Mouse (Mus musculus) liver, postnatal 0 days (tissue): ENCODE measurements at regions not wholly inside any gene's neighbourhood (a gene's known extent, or its start where the extent isn't known, plus 50 kb on each side); places are given as distances from the start of the nearest gene placed in this dataset.

Experiments
- ATAC-seq: fragments of 200-750 bp; cut with Nextera tagmentation; 2 replicates; pipeline ENCODE4 v1.8.0; 2017; ENCODE audit warnings: mild to moderate bottlenecking, moderate library complexity
- DNase-seq: peaks from one replicate; pipeline ENCODE4 v3.0.0-alpha.2; 2016
- H3K27ac ChIP-seq: fragments of 300-500 bp; sonication (generic); 2 replicates; pipeline ENCODE4 v1.5.1; 2014; ENCODE audit warnings: antibody characterized with exemption, moderate library complexity, mild to moderate bottlenecking, low read depth
- H3K27me3 ChIP-seq: fragments of 300-500 bp; sonication (generic); 2 replicates; pipeline ENCODE4 v1.6.1; 2014; ENCODE audit warnings: low read length, control low read depth, mixed read lengths; ENCODE audit not compliant: insufficient read depth
- H3K36me3 ChIP-seq: fragments of 300-500 bp; sonication (generic); replicated peaks from 2 replicates; pipeline ENCODE4 v1.6.1; 2014; ENCODE audit warnings: mild to moderate bottlenecking, control low read depth, low read length, moderate library complexity, mixed read lengths; ENCODE audit not compliant: insufficient read depth
- H3K4me1 ChIP-seq: fragments of 300-500 bp; sonication (generic); 2 replicates; pipeline ENCODE4 v1.6.1; 2014; ENCODE audit warnings: antibody characterized with exemption, mild to moderate bottlenecking, control low read depth; ENCODE audit not compliant: insufficient read depth
- H3K4me2 ChIP-seq: fragments of 300-500 bp; sonication (generic); 2 replicates; pipeline ENCODE4 v1.6.1; 2014; ENCODE audit warnings: low read depth, mild to moderate bottlenecking, low read length, moderate library complexity, mixed read lengths
- H3K4me3 ChIP-seq: fragments of 300-500 bp; sonication (generic); 2 replicates; pipeline ENCODE4 v1.5.1; 2014; ENCODE audit warnings: low read depth, low read length
- H3K9ac ChIP-seq: fragments of 300-500 bp; sonication (generic); replicated peaks from 2 replicates; pipeline ENCODE4 v1.6.1; 2014; ENCODE audit warnings: mild to moderate bottlenecking, moderate library complexity
- H3K9me3 ChIP-seq: fragments of 300-500 bp; sonication (generic); 2 replicates; pipeline ENCODE4 v1.6.1; 2016; ENCODE audit warnings: mild to moderate bottlenecking, control low read depth, low read length, mixed read lengths
- CTCF ChIP-seq: sonication (generic); IDR thresholded peaks from 2 replicates; pipeline ENCODE4 v1.5.1; 2016; ENCODE audit warnings: antibody characterized with exemption, low read depth
- EP300 ChIP-seq: IDR thresholded peaks from 2 replicates; pipeline ENCODE4 v1.6.1; 2016; ENCODE audit warnings: antibody characterized with exemption, low read depth, mild to moderate bottlenecking
- WGBS: fragments of 180-500 bp; shearing (Covaris S2); extraction: QIAGEN DNeasy Blood & Tissue Kit; methylation state at CpG from one replicate; pipeline ENCODE4 v1.1.7; 2014; ENCODE audit not compliant: insufficient replicate concordance; 5-methylcytosine and 5-hydroxymethylcytosine counted together

DNA sequence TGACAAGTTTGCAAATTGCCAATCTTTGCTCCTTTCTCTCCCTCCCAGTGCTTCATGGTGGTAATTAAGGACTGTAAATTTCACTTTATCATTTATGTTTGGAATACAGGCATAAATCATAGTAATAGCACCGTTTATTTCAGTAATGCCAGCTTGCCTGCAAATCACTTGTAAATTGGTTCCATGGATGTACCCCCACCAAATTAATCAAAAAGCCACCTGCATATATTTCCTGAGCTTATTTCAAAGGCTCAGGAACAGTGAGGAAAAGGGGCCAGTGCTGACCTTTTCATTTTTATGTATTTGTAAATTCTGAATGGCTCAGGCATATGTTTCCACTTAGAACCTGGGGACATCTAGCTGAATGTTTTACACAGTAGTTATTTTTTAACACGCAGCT, 115.0 kb downstream of the D3Ertd751e start:
- 67% methylated on average over 2 of the region's 2 CpGs for WGBS

DNA sequence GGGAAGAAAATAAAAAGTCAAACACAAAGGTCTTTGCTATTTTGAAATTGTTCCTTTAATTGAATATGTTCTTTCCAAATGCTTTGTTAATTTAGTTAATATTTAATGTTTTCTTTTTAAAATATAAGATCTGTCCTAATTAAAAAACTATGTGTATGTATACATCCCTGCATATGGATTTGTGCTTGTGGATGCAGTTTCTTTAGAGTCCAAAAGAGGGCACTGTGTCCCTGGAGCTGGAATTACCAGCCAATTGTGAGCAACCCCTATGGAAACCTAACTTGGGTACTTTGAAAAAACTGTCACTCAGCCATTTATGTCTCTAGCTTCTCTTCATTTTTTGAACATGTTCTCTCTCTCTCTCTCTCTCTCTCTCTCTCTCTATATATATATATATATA, 120.3 kb downstream of the D3Ertd751e start:
- DNase-seq (no peak), ATAC-seq (no peak)
- H3K27ac ChIP-seq = no peak overlapping the region
- TF ChIP-seq CTCF (peak; percentile 19), EP300 (no peak)
- H3K4me2 ChIP-seq = no peak overlapping the region
- no peaks in the 10 kb centered on the region for H3K9me3 ChIP-seq
- H3K36me3 ChIP-seq = no peaks in the 10 kb centered on the region
- H3K27me3 ChIP-seq = no peaks in the 10 kb centered on the region
- H3K4me3 ChIP-seq = no peak overlapping the region
- H3K9ac ChIP-seq = no peak overlapping the region
- no peaks in the 10 kb centered on the region for H3K4me1 ChIP-seq

More for the DNA sequence above, 115.0 kb downstream of the D3Ertd751e start:
- no peak overlapping the region for H3K9ac ChIP-seq
- DNase-seq = no peak
- H3K27me3 ChIP-seq = no peaks in the 10 kb centered on the region
- no peak overlapping the region for H3K27ac ChIP-seq
- no peak for ATAC-seq
- no peak overlapping the region for H3K4me2 ChIP-seq
- no peaks in the 10 kb centered on the region for H3K36me3 ChIP-seq
- TF ChIP-seq CTCF = no peak
- no peak for TF ChIP-seq EP300
- no peaks in the 10 kb centered on the region for H3K9me3 ChIP-seq
- H3K4me3 ChIP-seq = no peak overlapping the region
- H3K4me1 ChIP-seq = no peaks in the 10 kb centered on the region

DNA sequence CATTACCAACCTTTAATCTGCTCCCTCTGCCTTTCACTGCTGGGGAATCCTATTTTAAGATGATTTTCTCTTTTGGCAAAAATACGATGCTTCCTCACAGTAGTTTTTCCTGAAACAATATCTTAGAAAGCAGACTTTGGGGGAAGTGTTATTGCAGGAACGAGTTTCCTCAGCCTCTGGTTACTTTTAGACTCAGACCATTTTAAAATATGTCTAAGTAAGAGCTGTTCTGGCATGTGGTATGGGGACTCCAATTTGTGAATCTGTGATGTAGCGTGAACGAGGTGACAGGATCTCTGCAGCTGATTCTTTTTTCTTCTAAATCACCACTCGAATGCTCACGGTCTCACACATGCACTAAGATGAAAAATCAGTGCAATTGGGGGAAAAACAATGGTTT, 166.5 kb downstream of the D3Ertd751e start:
- H3K4me1 ChIP-seq = no peaks in the 10 kb centered on the region
- 80% methylated on average over 6 of the region's 6 CpGs for WGBS
- ATAC-seq (no peak), DNase-seq (no peak)
- no peaks in the 10 kb centered on the region for H3K27me3 ChIP-seq
- H3K4me2 ChIP-seq = no peak overlapping the region
- H3K27ac ChIP-seq = no peak overlapping the region
- no peaks in the 10 kb centered on the region for H3K9me3 ChIP-seq
- H3K9ac ChIP-seq = no peak overlapping the region
- no peak overlapping the region for H3K4me3 ChIP-seq
- TF ChIP-seq CTCF (no peak), EP300 (no peak)
- H3K36me3 ChIP-seq = no peaks in the 10 kb centered on the region

GRCm38 (mm10) chr3:41913190-41913589, 170.8 kb downstream of the D3Ertd751e start:
- no peak for TF ChIP-seq CTCF
- no peak for TF ChIP-seq EP300
- H3K27ac ChIP-seq = no peak overlapping the region
- no peak overlapping the region for H3K4me3 ChIP-seq

GRCm38 (mm10) chr3:41939843-41940242, 197.4 kb downstream of the D3Ertd751e start:
- ATAC-seq (no peak), DNase-seq (no peak)

More at GRCm38 (mm10) chr3:41913190-41913589, 170.8 kb downstream of the D3Ertd751e start:
- Histone ChIP-seq H3K4me2 (no peak overlapping the region), H3K9me3 (no peaks in the 10 kb centered on the region), H3K9ac (no peak overlapping the region), H3K36me3 (no peaks in the 10 kb centered on the region), H3K27me3 (no peaks in the 10 kb centered on the region), H3K4me1 (no peaks in the 10 kb centered on the region)
- ATAC-seq = no peak
- 72% methylated on average over 2 of the region's 2 CpGs for WGBS
- DNase-seq = no peak

DNA sequence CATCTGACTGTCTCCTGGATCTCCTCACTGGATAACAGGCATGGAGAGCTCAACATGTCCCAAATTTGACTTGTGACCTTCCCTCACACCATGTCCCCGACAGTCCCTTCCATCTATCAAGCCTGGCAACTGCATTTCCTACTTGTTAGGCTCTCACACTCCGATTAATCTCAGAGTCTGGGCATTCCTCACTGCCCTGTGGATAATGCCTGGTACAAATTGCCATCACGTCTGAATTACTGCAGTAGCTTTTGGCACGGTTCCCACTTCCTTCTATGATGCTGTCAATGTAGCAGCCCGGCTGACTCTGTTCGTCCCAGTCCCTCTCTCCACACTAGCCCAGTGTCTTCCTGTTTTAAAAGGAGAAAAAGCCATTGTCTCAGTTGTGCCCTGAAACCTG, 200.6 kb downstream of the D3Ertd751e start:
- no peak for DNase-seq

More at GRCm38 (mm10) chr3:41939843-41940242, 197.4 kb downstream of the D3Ertd751e start:
- Histone ChIP-seq H3K4me1 (no peaks in the 10 kb centered on the region), H3K27ac (no peak overlapping the region), H3K9ac (no peak overlapping the region), H3K4me2 (no peak overlapping the region), H3K27me3 (no peaks in the 10 kb centered on the region), H3K9me3 (no peaks in the 10 kb centered on the region), H3K36me3 (no peaks in the 10 kb centered on the region), H3K4me3 (no peak overlapping the region)
- 44% methylated on average over 4 of the region's 4 CpGs for WGBS
- TF ChIP-seq EP300 (no peak), CTCF (no peak)

GRCm38 (mm10) chr3:41949404-41949803, 207.0 kb downstream of the D3Ertd751e start:
- ATAC-seq = no peak
- WGBS = 61% methylated on average over 2 of the region's 2 CpGs
- Histone ChIP-seq H3K27me3 (no peaks in the 10 kb centered on the region), H3K4me2 (no peak overlapping the region), H3K4me1 (no peaks in the 10 kb centered on the region), H3K36me3 (no peaks in the 10 kb centered on the region), H3K9ac (no peak overlapping the region), H3K9me3 (no peaks in the 10 kb centered on the region), H3K27ac (no peak overlapping the region), H3K4me3 (no peak overlapping the region)
- TF ChIP-seq EP300 (no peak), CTCF (no peak)
- no peak for DNase-seq

More for the DNA sequence above, 200.6 kb downstream of the D3Ertd751e start:
- no peaks in the 10 kb centered on the region for H3K27me3 ChIP-seq
- H3K27ac ChIP-seq = no peak overlapping the region
- no peak for ATAC-seq
- TF ChIP-seq EP300 = no peak
- no peak for TF ChIP-seq CTCF
- H3K4me2 ChIP-seq = no peak overlapping the region
- no peaks in the 10 kb centered on the region for H3K9me3 ChIP-seq
- no peak overlapping the region for H3K4me3 ChIP-seq
- no peaks in the 10 kb centered on the region for H3K4me1 ChIP-seq
- no peak overlapping the region for H3K9ac ChIP-seq
- no peaks in the 10 kb centered on the region for H3K36me3 ChIP-seq
- WGBS = 29% methylated on average over 6 of the region's 6 CpGs
